Mouse (Mus musculus) liver, embryonic 14.5 days (tissue): ENCODE measurements around the gene Rbms1.

Experiments
- CTCF ChIP-seq: IDR thresholded peaks from 2 replicates; pipeline ENCODE4 v1.5.1; 2016; ENCODE audit warnings: antibody characterized with exemption, low read depth, control low read depth
- EP300 ChIP-seq: IDR thresholded peaks from 2 replicates; pipeline ENCODE4 v1.6.1; 2016; ENCODE audit warnings: antibody characterized with exemption, low read depth

DNA sequence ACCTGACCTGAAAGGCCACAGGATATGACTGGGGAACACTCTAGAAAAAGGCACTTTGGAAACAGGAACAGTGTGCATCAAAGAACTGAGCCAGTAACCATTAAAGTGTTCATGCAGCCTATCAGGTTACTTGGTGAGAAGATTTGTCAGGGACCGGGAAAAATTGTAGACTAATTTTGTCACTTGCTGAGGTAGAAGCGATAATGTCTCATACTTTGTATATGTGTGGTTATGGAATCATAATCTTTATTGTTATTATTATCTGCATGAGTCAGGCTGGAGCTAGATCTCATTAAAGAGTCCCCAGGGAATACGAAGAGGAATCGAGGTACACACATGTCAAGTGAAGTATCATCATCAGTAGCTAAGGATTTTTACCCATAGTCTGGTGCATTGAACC lies 262.0 kb downstream of the Rbms1 start:
- TF ChIP-seq CTCF = no peak
- TF ChIP-seq EP300 = no peak
